ENCODE assay signal across 28 mouse cellular contexts in the genomic region with DNA sequence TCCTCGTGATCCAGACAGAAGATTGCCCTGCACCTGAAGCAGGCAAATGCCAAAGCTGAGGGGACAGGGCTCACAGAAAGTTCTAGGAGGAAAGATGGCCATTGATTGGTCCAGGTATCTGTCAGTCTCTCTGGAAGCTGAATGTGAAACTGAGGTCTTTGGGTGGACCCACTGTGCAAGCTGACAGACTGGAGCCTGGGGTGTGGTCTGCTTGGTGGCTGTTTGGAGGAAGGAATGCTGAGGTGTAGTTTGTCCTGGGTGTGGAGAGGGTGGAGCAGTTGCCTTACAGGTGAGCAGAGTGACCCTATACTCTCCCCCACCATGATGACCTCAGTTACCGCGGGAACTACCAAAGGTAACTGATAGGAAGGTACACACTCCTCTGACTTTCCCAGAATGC. TPM values are rescaled to one million over a fixed set of nuclear protein-coding genes. Genes with fewer than 3 reads are reported as not detected.
DNase-seq lines count a peak whose midpoint lies in the region; ATAC-seq lines count a peak whose summit lies in the region.
"Had no signal": no experiment of that assay in that cellular context is flagged by ENCODE, and none has a peak within 500 bp of the region (broad histone marks: within the 10 kb centered on the region; RNA-seq: fewer than 3 reads in every experiment).

No protein-coding gene starts in this region.

- peak; percentile 94 for ATAC-seq in intestine, embryonic 15.5 days
- peak; percentile 89 for ATAC-seq in stomach, embryonic 14.5 days (ENCODE audit: insufficient number of reproducible peaks, insufficient read depth, low FRiP score, low read depth)
- ATAC-seq: forebrain, embryonic 13.5 days; hindbrain, postnatal 0 days; midbrain, embryonic 13.5 days had no signal

- H3K9me3 ChIP-seq in heart, embryonic 10.5 days = no peaks in the 10 kb centered on the region
- H3K9me3 ChIP-seq in intestine, embryonic 15.5 days = no peaks in the 10 kb centered on the region
- H3K9me3 ChIP-seq in stomach, embryonic 14.5 days (ENCODE audit: control insufficient read depth, low read depth, low read length) = no peaks in the 10 kb centered on the region
- H3K9me3 ChIP-seq: forebrain, embryonic 13.5 days; G1E; hindbrain, embryonic 10.5 days; lung, embryonic 15.5 days; midbrain, embryonic 13.5 days; neural tube, embryonic 12.5 days had no signal

- no peak overlapping the region for H3K27ac ChIP-seq in heart, embryonic 10.5 days
- H3K27ac ChIP-seq in intestine, embryonic 15.5 days = peak overlapping the region; percentile 51
- no peak overlapping the region for H3K27ac ChIP-seq in stomach, embryonic 14.5 days (ENCODE audit: low read length)
- H3K27ac ChIP-seq: forebrain, embryonic 13.5 days; gastrocnemius, adult 2 months; hindbrain, embryonic 10.5 days; hindbrain, postnatal 0 days; kidney, postnatal 0 days; layer of hippocampus, adult 2 months; limb, embryonic 12.5 days; liver, embryonic 14.5 days; lung, embryonic 15.5 days; midbrain, embryonic 13.5 days; neural tube, embryonic 12.5 days had no signal

- H3K4me2 ChIP-seq in intestine, embryonic 15.5 days (replicated peaks) = no peak overlapping the region
- no peak overlapping the region for H3K4me2 ChIP-seq in stomach, embryonic 14.5 days (replicated peaks; ENCODE audit: low read depth, low read length)
- H3K4me2 ChIP-seq: forebrain, embryonic 13.5 days; heart, embryonic 12.5 days; limb, embryonic 12.5 days; lung, embryonic 15.5 days; midbrain, embryonic 13.5 days; neural tube, embryonic 12.5 days had no signal

- DNase-seq in heart, embryonic 10.5 days (ENCODE audit: low spot score) = peak; percentile 68
- DNase-seq in heart, adult 18-20 months = no peak
- peak; percentile 91 for DNase-seq in ES-CJ7 (ENCODE audit: low read depth, low spot score)
- no peak for DNase-seq in thymus, postnatal 14 days
- DNase-seq in kidney, postnatal 36 days = no peak
- DNase-seq in cerebellum, postnatal 36 days = no peak
- DNase-seq: adrenal gland, postnatal 10 days; cerebellum, adult 2 months; cerebellum, postnatal 25 days; gastrocnemius, adult 2 months; heart, postnatal 10 days; kidney, adult 2 months; layer of hippocampus, postnatal 36 days had no signal

- H3K27me3 ChIP-seq in heart, embryonic 10.5 days (ENCODE audit: insufficient read depth, poor library complexity, severe bottlenecking) = no peaks in the 10 kb centered on the region
- no peaks in the 10 kb centered on the region for H3K27me3 ChIP-seq in intestine, embryonic 15.5 days (replicated peaks)
- H3K27me3 ChIP-seq in stomach, embryonic 14.5 days (ENCODE audit: control insufficient read depth, insufficient read depth, low read length) = no peaks in the 10 kb centered on the region
- H3K27me3 ChIP-seq: heart, embryonic 12.5 days; limb, embryonic 12.5 days; neural tube, embryonic 12.5 days had no signal

- H3K9ac ChIP-seq in intestine, embryonic 15.5 days = no peak overlapping the region
- no peak overlapping the region for H3K9ac ChIP-seq in stomach, embryonic 14.5 days (replicated peaks; ENCODE audit: low read depth, low read length)
- H3K9ac ChIP-seq: forebrain, embryonic 13.5 days; heart, embryonic 12.5 days; limb, embryonic 12.5 days; liver, embryonic 14.5 days; lung, embryonic 15.5 days; midbrain, embryonic 13.5 days; neural tube, embryonic 12.5 days had no signal

- H3K4me1 ChIP-seq in heart, embryonic 10.5 days = no peaks in the 10 kb centered on the region
- no peaks in the 10 kb centered on the region for H3K4me1 ChIP-seq in intestine, embryonic 15.5 days (replicated peaks)
- H3K4me1 ChIP-seq in stomach, embryonic 14.5 days (ENCODE audit: control insufficient read depth, insufficient read depth, low read length) = no peaks in the 10 kb centered on the region
- H3K4me1 ChIP-seq: forebrain, embryonic 13.5 days; heart, embryonic 12.5 days; hindbrain, embryonic 10.5 days; limb, embryonic 12.5 days; lung, embryonic 15.5 days; midbrain, embryonic 13.5 days; neural tube, embryonic 12.5 days had no signal

- H3K36me3 ChIP-seq in heart, embryonic 10.5 days = no peaks in the 10 kb centered on the region
- no peaks in the 10 kb centered on the region for H3K36me3 ChIP-seq in intestine, embryonic 15.5 days
- no peaks in the 10 kb centered on the region for H3K36me3 ChIP-seq in stomach, embryonic 14.5 days (ENCODE audit: control insufficient read depth, insufficient read depth, low read length)
- H3K36me3 ChIP-seq: G1E; heart, embryonic 12.5 days; hindbrain, embryonic 10.5 days; limb, embryonic 12.5 days; lung, embryonic 15.5 days; midbrain, embryonic 13.5 days; neural tube, embryonic 12.5 days had no signal

- no peak overlapping the region for H3K4me3 ChIP-seq in heart, embryonic 10.5 days
- H3K4me3 ChIP-seq in intestine, embryonic 15.5 days (replicated peaks) = no peak overlapping the region
- H3K4me3 ChIP-seq in stomach, embryonic 14.5 days (ENCODE audit: low read depth, low read length) = no peak overlapping the region
- H3K4me3 ChIP-seq: forebrain, embryonic 13.5 days; gastrocnemius, adult 2 months; heart, embryonic 12.5 days; hindbrain, embryonic 10.5 days; layer of hippocampus, adult 2 months; limb, embryonic 12.5 days; lung, embryonic 15.5 days; midbrain, embryonic 13.5 days; neural tube, embryonic 12.5 days had no signal

- WGBS in heart, embryonic 10.5 days = 86% methylated on average over 3 of the region's 3 CpGs
- 60% methylated on average over 3 of the region's 3 CpGs for WGBS in intestine, embryonic 15.5 days
- WGBS in stomach, embryonic 14.5 days = 74% methylated on average over 3 of the region's 3 CpGs

RNA-seq across cellular contexts. Expression of a gene that starts 9.1 kb away (rescaled TPM):
- polyA plus RNA-seq in heart, embryonic 10.5 days (2016; fragmentation: Nextera tagmentation; extraction: Ambion mirVana) = 55.0 and 60.0 TPM in 2 replicates
- total RNA-seq in heart, adult 18-20 months (2021) = 100 to 1,000 TPM; 383 to 397 TPM
- polyA plus RNA-seq in intestine, embryonic 15.5 days (2015; fragmentation: Nextera tagmentation; extraction: Ambion mirVana) = 59.5 and 61.6 TPM in 2 replicates
- polyA plus RNA-seq in stomach, embryonic 14.5 days (2014; fragmentation: Nextera tagmentation; extraction: Ambion mirVana) = 70.8 and 73.4 TPM in 2 replicates

RNA-seq across cellular contexts. Expression of a gene that starts 18.9 kb away (rescaled TPM):
- polyA plus RNA-seq in heart, embryonic 10.5 days (2016; fragmentation: Nextera tagmentation; extraction: Ambion mirVana) = 0.11 and 0.13 TPM in 2 replicates
- total RNA-seq in heart, adult 18-20 months (2021) = under 1 TPM; 0.07 to 0.10 TPM
- polyA plus RNA-seq in intestine, embryonic 15.5 days (2015; fragmentation: Nextera tagmentation; extraction: Ambion mirVana) = 0.13 and 0.18 TPM in 2 replicates
- polyA plus RNA-seq in stomach, embryonic 14.5 days (2014; fragmentation: Nextera tagmentation; extraction: Ambion mirVana) = 0.22 TPM in 1 of 2 replicates, not detected in the other
- total RNA-seq: gastrocnemius, adult 2 months; granulocyte monocyte progenitor cell, adult 5-6 weeks; heart, postnatal 10 days had no signal
- polyA plus RNA-seq: G1E; hindbrain, embryonic 10.5 days; kidney, postnatal 0 days; lung, embryonic 15.5 days had no signal

Comparison
In these comparisons a context has a peak if more than half of its experiments do, and no peak if none do; other contexts are left out.
1. DNase-seq: peak in heart, embryonic 10.5 days (single experiment) and ES-CJ7 (single experiment); none in heart, adult 18-20 months (0 of 2), thymus, postnatal 14 days (single experiment), kidney, postnatal 36 days (0 of 2) and cerebellum, postnatal 36 days (0 of 2).